10 mouse cellular contexts compared by ENCODE assay signal in genomic region chr6:117526161-117526935, GRCm38 (mm10).
DNase-seq lines count a peak whose midpoint lies in the region; ATAC-seq lines count a peak whose summit lies in the region.
"Had no signal": no experiment of that assay in that cellular context is flagged by ENCODE, and none has a peak within 500 bp of the region (broad histone marks: within the 10 kb centered on the region; RNA-seq: fewer than 3 reads in every experiment).

No protein-coding gene starts in this region.

- no peaks in the 10 kb centered on the region for H3K36me3 ChIP-seq in heart, embryonic 11.5 days (ENCODE audit: control insufficient read depth, insufficient read depth, low read length)
- H3K36me3 ChIP-seq in lung, embryonic 16.5 days (ENCODE audit: control insufficient read depth, insufficient read depth, low read length) = no peaks in the 10 kb centered on the region
- H3K36me3 ChIP-seq in heart, embryonic 15.5 days = no peaks in the 10 kb centered on the region
- H3K36me3 ChIP-seq in limb, embryonic 13.5 days = no peaks in the 10 kb centered on the region
- no peaks in the 10 kb centered on the region for H3K36me3 ChIP-seq in intestine, embryonic 15.5 days
- H3K36me3 ChIP-seq: liver, embryonic 13.5 days; midbrain, embryonic 15.5 days had no signal

- no peaks in the 10 kb centered on the region for H3K9me3 ChIP-seq in heart, embryonic 11.5 days (replicated peaks; ENCODE audit: control insufficient read depth, low read length)
- no peaks in the 10 kb centered on the region for H3K9me3 ChIP-seq in lung, embryonic 16.5 days (ENCODE audit: control insufficient read depth, low read length)
- H3K9me3 ChIP-seq in heart, embryonic 15.5 days (replicated peaks) = no peaks in the 10 kb centered on the region
- no peaks in the 10 kb centered on the region for H3K9me3 ChIP-seq in limb, embryonic 13.5 days
- H3K9me3 ChIP-seq in intestine, embryonic 15.5 days = no peaks in the 10 kb centered on the region
- H3K9me3 ChIP-seq: midbrain, embryonic 15.5 days had no signal

- 31% methylated on average over 22 of the region's 22 CpGs for WGBS in heart, embryonic 11.5 days (ENCODE audit: insufficient replicate concordance)
- 27% methylated on average over 22 of the region's 22 CpGs for WGBS in lung, embryonic 16.5 days
- WGBS in heart, embryonic 15.5 days = 27% methylated on average over 22 of the region's 22 CpGs
- 40% methylated on average over 22 of the region's 22 CpGs for WGBS in limb, embryonic 13.5 days
- 58% methylated on average over 22 of the region's 22 CpGs for WGBS in intestine, embryonic 15.5 days

- H3K4me1 ChIP-seq in heart, embryonic 11.5 days (ENCODE audit: control insufficient read depth, insufficient read depth, low read length) = peaks cover 15% of the 10 kb centered on the region
- peaks cover 7% of the 10 kb centered on the region for H3K4me1 ChIP-seq in lung, embryonic 16.5 days (replicated peaks; ENCODE audit: control insufficient read depth, insufficient read depth, low read length)
- peaks cover 10% of the 10 kb centered on the region for H3K4me1 ChIP-seq in heart, embryonic 15.5 days (replicated peaks)
- 0 out of 2 replicates have a peak, but pooled peaks cover 3% of the 10 kb centered on the region for H3K4me1 ChIP-seq in limb, embryonic 13.5 days
- no peaks in the 10 kb centered on the region for H3K4me1 ChIP-seq in intestine, embryonic 15.5 days (replicated peaks)
- H3K4me1 ChIP-seq: liver, embryonic 13.5 days; midbrain, embryonic 15.5 days had no signal

- no peaks in the 10 kb centered on the region for H3K27me3 ChIP-seq in heart, embryonic 11.5 days (ENCODE audit: control insufficient read depth, insufficient read depth, low read length)
- no peaks in the 10 kb centered on the region for H3K27me3 ChIP-seq in lung, embryonic 16.5 days (ENCODE audit: control insufficient read depth, insufficient read depth, low read depth, low read length)
- no peaks in the 10 kb centered on the region; the same call in 1 of the 2 replicates for H3K27me3 ChIP-seq in heart, embryonic 15.5 days
- no peaks in the 10 kb centered on the region for H3K27me3 ChIP-seq in limb, embryonic 13.5 days
- H3K27me3 ChIP-seq in intestine, embryonic 15.5 days (replicated peaks) = no peaks in the 10 kb centered on the region
- H3K27me3 ChIP-seq: liver, embryonic 13.5 days; midbrain, embryonic 15.5 days had no signal

- H3K9ac ChIP-seq in heart, embryonic 11.5 days (ENCODE audit: low read depth, low read length) = no peak overlapping the region
- H3K9ac ChIP-seq in lung, embryonic 16.5 days (ENCODE audit: low read length) = no peak overlapping the region
- H3K9ac ChIP-seq in heart, embryonic 15.5 days = no peak overlapping the region
- no peak overlapping the region for H3K9ac ChIP-seq in limb, embryonic 13.5 days
- H3K9ac ChIP-seq in intestine, embryonic 15.5 days = no peak overlapping the region
- H3K9ac ChIP-seq: liver, embryonic 13.5 days; midbrain, embryonic 15.5 days had no signal

- no peak overlapping the region for H3K4me3 ChIP-seq in heart, embryonic 11.5 days (ENCODE audit: low read depth, low read length)
- H3K4me3 ChIP-seq in lung, embryonic 16.5 days (ENCODE audit: low read length) = no peak overlapping the region
- H3K4me3 ChIP-seq in heart, embryonic 15.5 days = no peak overlapping the region
- H3K4me3 ChIP-seq in limb, embryonic 13.5 days = no peak overlapping the region
- H3K4me3 ChIP-seq in intestine, embryonic 15.5 days (replicated peaks) = no peak overlapping the region
- H3K4me3 ChIP-seq: liver, embryonic 13.5 days; midbrain, embryonic 15.5 days had no signal

- peak overlapping the region; percentile 35; the same call in 1 of the 2 replicates for H3K27ac ChIP-seq in heart, embryonic 11.5 days (ENCODE audit: low read depth, low read length)
- no peak overlapping the region for H3K27ac ChIP-seq in lung, embryonic 16.5 days (ENCODE audit: low read length)
- no peak overlapping the region for H3K27ac ChIP-seq in heart, embryonic 15.5 days
- H3K27ac ChIP-seq in limb, embryonic 13.5 days = no peak overlapping the region
- no peak overlapping the region for H3K27ac ChIP-seq in intestine, embryonic 15.5 days
- H3K27ac ChIP-seq: liver, embryonic 13.5 days; midbrain, embryonic 15.5 days had no signal

- DNase-seq in heart, postnatal 36 days = no peak
- no peak for DNase-seq in lung, postnatal 25 days (ENCODE audit: low spot score)
- no peak for DNase-seq in cerebellum, postnatal 14 days
- DNase-seq: liver, embryonic 13.5 days had no signal

- intact Hi-C loops in heart, postnatal 36 days (cut with DNase I) = no loop called here

- ATAC-seq in heart, embryonic 11.5 days (replicated peaks; ENCODE audit: insufficient number of reproducible peaks, low FRiP score, low TSS enrichment) = peak; percentile 72; the same call in 1 of the 2 replicates
- peak; percentile 52; the same call in 1 of the 2 replicates for ATAC-seq in lung, embryonic 16.5 days (ENCODE audit: low read depth)
- peak; percentile 69; the same call in 1 of the 2 replicates for ATAC-seq in heart, embryonic 15.5 days (replicated peaks; ENCODE audit: insufficient number of reproducible peaks, insufficient read depth, low FRiP score, low read depth)
- ATAC-seq in limb, embryonic 13.5 days (ENCODE audit: low FRiP score, low read depth) = no peak
- ATAC-seq in intestine, embryonic 15.5 days = no peak
- ATAC-seq: midbrain, embryonic 15.5 days had no signal

- peak overlapping the region; percentile 50 for H3K4me2 ChIP-seq in heart, embryonic 11.5 days
- H3K4me2 ChIP-seq in lung, embryonic 16.5 days (ENCODE audit: low read depth, low read length) = peak overlapping the region; percentile 27; the same call in 1 of the 2 replicates
- peak overlapping the region; percentile 34 for H3K4me2 ChIP-seq in heart, embryonic 15.5 days
- peak overlapping the region; percentile 15; the same call in 1 of the 2 replicates for H3K4me2 ChIP-seq in limb, embryonic 13.5 days (replicated peaks)
- no peak overlapping the region for H3K4me2 ChIP-seq in intestine, embryonic 15.5 days (replicated peaks)
- H3K4me2 ChIP-seq: liver, embryonic 13.5 days; midbrain, embryonic 15.5 days had no signal

Comparison
In these comparisons a context has a peak if more than half of its experiments do, and no peak if none do; other contexts are left out.
1. ATAC-seq: peak in heart, embryonic 11.5 days (single experiment), lung, embryonic 16.5 days (single experiment) and heart, embryonic 15.5 days (single experiment); none in limb, embryonic 13.5 days (single experiment) and intestine, embryonic 15.5 days (single experiment).